Mouse (Mus musculus) lung, embryonic 14.5 days (tissue): ENCODE measurements at regions not wholly inside any gene's neighbourhood (a gene's known extent, or its start where the extent isn't known, plus 50 kb on each side); places are given as distances from the start of the nearest gene placed in this dataset.

Experiments
- ATAC-seq: fragments of 200-750 bp; cut with Nextera tagmentation; 2 replicates; pipeline ENCODE4 v1.8.0; 2017; ENCODE audit warnings: mild to moderate bottlenecking, moderate TSS enrichment, moderate library complexity; ENCODE audit not compliant: insufficient read depth
- DNase-seq: peaks from one replicate; pipeline ENCODE4 v3.0.0-alpha.2; 2015
- H3K27ac ChIP-seq: fragments of 300-500 bp; sonication (generic); 2 replicates; pipeline ENCODE4 v1.5.1; 2014; ENCODE audit warnings: low read depth, mild to moderate bottlenecking, moderate library complexity
- H3K27me3 ChIP-seq: fragments of 300-500 bp; sonication (generic); 2 replicates; pipeline ENCODE4 v1.6.1; 2014; ENCODE audit warnings: low read length, control low read depth; ENCODE audit not compliant: insufficient read depth
- H3K36me3 ChIP-seq: fragments of 300-500 bp; sonication (generic); 2 replicates; pipeline ENCODE4 v1.6.1; 2014; ENCODE audit warnings: control low read depth; ENCODE audit not compliant: insufficient read depth
- H3K4me1 ChIP-seq: fragments of 300-500 bp; sonication (generic); 2 replicates; pipeline ENCODE4 v1.6.1; 2014; ENCODE audit warnings: antibody characterized with exemption, control low read depth; ENCODE audit not compliant: insufficient read depth
- H3K4me2 ChIP-seq: fragments of 300-500 bp; sonication (generic); 2 replicates; pipeline ENCODE4 v1.6.1; 2014; ENCODE audit warnings: mild to moderate bottlenecking
- H3K4me3 ChIP-seq: fragments of 300-500 bp; sonication (generic); 2 replicates; pipeline ENCODE4 v1.5.1; 2014; ENCODE audit warnings: low read depth, low read length
- H3K9ac ChIP-seq: fragments of 300-500 bp; sonication (generic); 2 replicates; pipeline ENCODE4 v1.6.1; 2014
- H3K9me3 ChIP-seq: fragments of 300-500 bp; sonication (generic); 2 replicates; pipeline ENCODE4 v1.6.1; 2016; ENCODE audit warnings: low read depth, low read length, control low read depth
- CTCF ChIP-seq: IDR thresholded peaks from 2 replicates; pipeline ENCODE4 v1.5.1; 2016; ENCODE audit warnings: antibody characterized with exemption, low read depth
- WGBS: fragments of 180-500 bp; shearing (Covaris S2); extraction: QIAGEN DNeasy Blood & Tissue Kit; methylation state at CpG from one replicate; pipeline ENCODE4 v1.1.7; 2014; 5-methylcytosine and 5-hydroxymethylcytosine counted together

DNA sequence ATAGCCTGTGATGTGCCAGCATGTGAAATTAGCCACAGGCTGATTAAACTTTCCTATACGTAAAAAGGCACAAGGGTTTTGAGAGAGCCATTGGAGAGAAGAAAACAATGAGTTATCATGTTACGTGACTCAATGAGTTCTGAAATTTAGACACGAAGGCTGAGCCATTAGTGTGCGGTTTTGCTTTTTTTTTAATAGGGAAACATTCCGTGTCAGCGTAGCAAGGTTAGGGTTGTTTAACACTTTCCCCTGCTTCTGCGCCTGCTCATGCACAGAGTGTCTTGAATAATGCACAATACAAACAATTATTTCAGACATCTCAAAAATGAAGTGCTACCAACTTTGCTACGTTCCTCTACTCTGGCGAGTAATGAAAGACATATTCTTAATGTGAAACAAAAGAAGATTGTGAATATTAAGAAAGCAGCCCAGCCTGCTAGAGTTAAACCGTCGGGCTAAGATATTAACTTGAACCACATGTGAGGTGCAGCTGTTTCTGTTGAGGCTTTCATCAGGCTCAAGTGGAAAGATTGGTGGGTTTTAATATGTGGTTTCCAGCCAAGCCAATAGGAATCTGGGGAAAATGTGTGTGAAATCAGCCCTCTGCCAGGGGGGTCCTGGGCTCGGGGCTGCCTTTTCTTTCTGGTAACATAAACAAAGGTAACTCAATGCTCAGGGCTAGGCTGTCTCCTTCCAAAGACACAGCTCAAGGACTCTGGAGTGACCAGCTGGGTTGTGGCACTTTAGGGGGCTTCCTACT is 287.2 kb downstream of the Slc4a3 start:
- H3K9ac ChIP-seq: no peak overlapping the region

DNA sequence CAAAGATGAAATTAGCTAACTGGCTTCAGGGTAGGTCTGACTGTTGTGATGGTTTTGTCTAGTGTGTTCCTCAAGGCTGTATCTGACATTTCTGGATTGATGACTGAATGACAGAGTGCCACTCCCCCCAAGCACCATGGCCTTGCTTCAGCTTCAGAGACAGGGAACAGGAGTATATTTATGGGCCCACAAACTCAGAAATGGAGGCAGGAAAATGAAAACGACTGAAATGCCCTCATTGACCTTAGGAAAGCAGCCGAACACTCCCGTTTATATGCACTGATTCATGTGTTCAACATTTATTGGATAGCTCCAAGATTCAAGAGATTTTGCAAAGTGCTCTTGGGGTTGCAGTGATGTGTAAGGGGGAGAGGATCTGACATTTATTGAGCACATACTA is 288.3 kb downstream of the Slc4a3 start:
- Histone ChIP-seq H3K4me2 (no peak overlapping the region), H3K9me3 (no peaks in the 10 kb centered on the region), H3K27ac (no peak overlapping the region), H3K9ac (no peak overlapping the region), H3K4me3 (no peak overlapping the region), H3K27me3 (no peaks in the 10 kb centered on the region), H3K4me1 (no peaks in the 10 kb centered on the region), H3K36me3 (no peaks in the 10 kb centered on the region)
- no peak for DNase-seq
- 58% methylated on average over 3 of the region's 3 CpGs for WGBS
- TF ChIP-seq CTCF: no peak
- ATAC-seq: no peak

More for the DNA sequence above, 287.2 kb downstream of the Slc4a3 start:
- DNase-seq (peak; percentile 24), ATAC-seq (no peak)
- no peaks in the 10 kb centered on the region for H3K27me3 ChIP-seq
- H3K4me1 ChIP-seq: no peaks in the 10 kb centered on the region
- H3K27ac ChIP-seq: no peak overlapping the region
- 0 out of 2 replicates have a peak overlapping the region, but pooled peaks have one; percentile 20 for H3K4me2 ChIP-seq
- 24% methylated on average over 12 of the region's 12 CpGs for WGBS
- no peak overlapping the region for H3K4me3 ChIP-seq
- no peaks in the 10 kb centered on the region for H3K9me3 ChIP-seq
- TF ChIP-seq CTCF: no peak
- no peaks in the 10 kb centered on the region for H3K36me3 ChIP-seq

GRCm38 (mm10) chr1:75839551-75840223 is 293.6 kb downstream of the Slc4a3 start:
- ATAC-seq: no peak
- TF ChIP-seq CTCF: no peak
- Histone ChIP-seq H3K27ac (no peak overlapping the region), H3K27me3 (no peaks in the 10 kb centered on the region), H3K4me3 (no peak overlapping the region), H3K36me3 (no peaks in the 10 kb centered on the region), H3K4me2 (no peak overlapping the region), H3K9me3 (no peaks in the 10 kb centered on the region), H3K9ac (no peak overlapping the region), H3K4me1 (no peaks in the 10 kb centered on the region)
- 52% methylated on average over 11 of the region's 11 CpGs for WGBS
- peak; percentile 26 for DNase-seq

GRCm38 (mm10) chr1:75842396-75842795 is 296.3 kb downstream of the Slc4a3 start:
- Histone ChIP-seq H3K36me3 (no peaks in the 10 kb centered on the region), H3K9me3 (no peaks in the 10 kb centered on the region), H3K27me3 (no peaks in the 10 kb centered on the region), H3K4me1 (no peaks in the 10 kb centered on the region), H3K4me3 (no peak overlapping the region), H3K9ac (no peak overlapping the region), H3K27ac (no peak overlapping the region), H3K4me2 (no peak overlapping the region)
- no peak for TF ChIP-seq CTCF
- DNase-seq (no peak), ATAC-seq (no peak)
- 65% methylated on average over 4 of the region's 4 CpGs for WGBS

DNA sequence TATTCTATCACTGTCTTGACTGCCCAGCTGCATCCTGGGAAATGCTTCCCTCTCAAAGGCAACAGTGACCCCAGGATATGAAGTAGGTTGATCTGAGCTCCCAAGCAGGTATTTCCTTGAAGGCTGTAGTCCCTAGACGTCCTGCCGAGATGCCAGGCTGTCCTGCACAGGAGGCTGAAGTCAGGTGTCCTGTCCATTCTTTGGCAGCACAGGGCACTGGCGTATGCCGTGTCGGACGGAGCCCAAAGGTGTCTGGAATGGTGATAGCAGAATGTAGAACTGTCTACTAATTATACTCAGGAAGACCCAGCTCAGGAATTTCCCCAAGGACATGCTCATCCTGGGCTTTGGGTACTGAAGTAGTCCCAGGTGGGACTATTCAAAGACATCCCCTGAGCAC is 297.3 kb downstream of the Slc4a3 start:
- no peak overlapping the region for H3K4me3 ChIP-seq
- H3K27me3 ChIP-seq: no peaks in the 10 kb centered on the region
- H3K4me2 ChIP-seq: no peak overlapping the region
- H3K9ac ChIP-seq: no peak overlapping the region
- H3K4me1 ChIP-seq: no peaks in the 10 kb centered on the region
- no peaks in the 10 kb centered on the region for H3K9me3 ChIP-seq
- no peak for DNase-seq
- no peak for TF ChIP-seq CTCF
- H3K27ac ChIP-seq: no peak overlapping the region
- no peak for ATAC-seq
- 91% methylated on average over 6 of the region's 6 CpGs for WGBS
- no peaks in the 10 kb centered on the region for H3K36me3 ChIP-seq

DNA sequence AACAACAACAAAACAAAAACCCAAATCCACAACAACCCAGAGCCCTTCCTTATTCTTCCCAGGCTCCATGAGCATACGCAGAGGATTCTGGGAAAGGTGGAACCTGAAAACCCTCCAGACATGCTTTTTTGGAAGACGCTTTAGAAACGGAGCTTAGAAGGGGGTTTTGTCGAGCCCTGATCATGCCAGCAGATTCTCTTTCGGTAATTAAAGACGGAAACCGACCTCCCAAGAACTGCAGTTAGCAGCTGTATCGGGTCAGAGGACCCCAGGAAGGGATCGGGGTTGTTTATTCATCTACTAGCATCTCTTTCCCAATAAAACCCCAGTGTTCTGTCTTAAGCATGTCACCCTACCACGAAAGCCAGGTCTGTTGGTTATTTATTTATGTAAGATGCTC is 298.1 kb downstream of the Slc4a3 start:
- Histone ChIP-seq H3K4me2 (no peak overlapping the region), H3K4me3 (no peak overlapping the region), H3K27me3 (no peaks in the 10 kb centered on the region), H3K4me1 (no peaks in the 10 kb centered on the region), H3K9me3 (no peaks in the 10 kb centered on the region), H3K27ac (no peak overlapping the region), H3K36me3 (no peaks in the 10 kb centered on the region), H3K9ac (no peak overlapping the region)
- 49% methylated on average over 10 of the region's 10 CpGs for WGBS
- TF ChIP-seq CTCF: no peak
- DNase-seq: peak; percentile 25
- ATAC-seq: no peak

DNA sequence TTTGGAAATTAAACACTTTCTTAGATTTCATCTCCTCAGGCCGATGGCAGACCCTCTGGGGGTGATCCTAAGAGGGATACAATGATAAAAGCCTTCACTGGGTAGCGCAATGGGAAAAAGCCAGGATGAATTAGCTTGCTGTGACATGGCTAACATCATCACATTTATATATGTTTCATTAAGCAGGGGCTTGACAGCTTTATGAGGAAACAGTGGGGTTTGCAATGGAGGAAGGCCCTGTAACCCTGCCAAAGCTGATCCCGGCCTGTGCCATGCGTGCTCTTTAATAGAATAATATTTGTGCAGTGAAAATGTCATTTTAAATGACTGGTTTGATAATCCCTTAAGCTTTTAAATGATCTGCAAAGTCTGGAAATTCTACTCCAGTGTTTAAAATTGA is 298.5 kb downstream of the Slc4a3 start:
- Histone ChIP-seq H3K27me3 (no peaks in the 10 kb centered on the region), H3K36me3 (no peaks in the 10 kb centered on the region), H3K27ac (no peak overlapping the region), H3K9ac (no peak overlapping the region), H3K4me3 (no peak overlapping the region), H3K9me3 (no peaks in the 10 kb centered on the region), H3K4me2 (no peak overlapping the region), H3K4me1 (no peaks in the 10 kb centered on the region)
- TF ChIP-seq CTCF: no peak
- 50% methylated on average over 4 of the region's 4 CpGs for WGBS
- DNase-seq (peak; percentile 15), ATAC-seq (no peak)
